ENCODE assay signal across 12 mouse cellular contexts in the genomic region with DNA sequence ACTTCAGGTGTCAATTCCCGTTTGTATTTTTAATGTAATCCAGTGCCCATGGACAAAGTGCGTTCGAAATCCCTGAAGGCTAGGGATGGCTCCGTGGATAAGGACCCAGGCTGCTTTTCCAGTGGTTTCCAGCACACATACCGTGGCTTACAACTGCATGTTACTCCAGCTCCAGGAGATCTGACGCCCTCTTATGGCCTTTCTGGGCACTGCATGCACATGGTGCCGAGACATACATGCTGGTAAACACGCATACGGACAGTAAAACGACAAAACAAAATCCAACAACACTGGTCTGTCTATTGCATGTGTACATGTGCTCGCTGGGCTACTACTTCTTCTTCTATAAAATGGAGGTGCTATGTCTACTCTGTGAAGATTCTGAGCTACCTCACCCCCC.
DNase-seq lines count a peak whose midpoint lies in the region; ATAC-seq and TF ChIP-seq lines count a peak whose summit lies in the region.
"Had no signal": no experiment of that assay in that cellular context is flagged by ENCODE, and none has a peak within 500 bp of the region (broad histone marks: within the 10 kb centered on the region; RNA-seq: fewer than 3 reads in every experiment).

No protein-coding gene starts in this region.

- H3K4me2 ChIP-seq in liver, embryonic 14.5 days (ENCODE audit: low read depth), result no peak overlapping the region
- H3K4me2 ChIP-seq: liver, embryonic 13.5 days had no signal

- TF ChIP-seq EP300 in heart, adult 2 months (IDR thresholded peaks at IDR 0.05; ENCODE audit: insufficient read depth, low read depth, low read length), result no peak
- no peak for TF ChIP-seq EP300 in liver, embryonic 14.5 days (IDR thresholded peaks at IDR 0.05; ENCODE audit: low read depth)
- no peak for TF ChIP-seq EP300 in ES-Bruce4 (IDR thresholded peaks at IDR 0.05; ENCODE audit: insufficient read depth, low read depth, low read length)

- H3K79me2 ChIP-seq in heart, adult 2 months (replicated peaks; ENCODE audit: control insufficient read depth, insufficient read depth, low read length), result no peaks in the 10 kb centered on the region

- H3K4me1 ChIP-seq in heart, adult 2 months (ENCODE audit: control insufficient read depth, insufficient read depth, low read length), result no peaks in the 10 kb centered on the region
- peaks cover 0 to 3% of the 10 kb centered on the region in 2 experiments; a peak in 1 of 4 replicates for H3K4me1 ChIP-seq in liver, embryonic 14.5 days (replicated peaks; ENCODE audit: control insufficient read depth in 2 of 2, insufficient read depth in 2 of 2, low read length in 1 of 2)
- H3K4me1 ChIP-seq in ES-Bruce4 (ENCODE audit: control insufficient read depth, insufficient read depth, low read length), result no peaks in the 10 kb centered on the region

- ATAC-seq in liver, embryonic 14.5 days (ENCODE audit: insufficient read depth), result no peak
- ATAC-seq: inflammation-experienced regulatory T-cells, adult 6 months had no signal

- no peak for TF ChIP-seq POLR2A in heart, adult 2 months (IDR thresholded peaks at IDR 0.05; ENCODE audit: insufficient read depth, low read depth, low read length)
- no peak for TF ChIP-seq POLR2A in ES-Bruce4 (IDR thresholded peaks at IDR 0.05; ENCODE audit: insufficient read depth, low read length)
- TF ChIP-seq POLR2A in brain, embryonic 14.5 days (IDR thresholded peaks at IDR 0.05; ENCODE audit: borderline replicate concordance, extremely low read depth, insufficient read depth, insufficient read length, poor library complexity, severe bottlenecking), result no peak

- no peak overlapping the region for H3K27ac ChIP-seq in heart, adult 2 months
- no peak overlapping the region for H3K27ac ChIP-seq in liver, embryonic 14.5 days
- H3K27ac ChIP-seq in ES-Bruce4 (ENCODE audit: insufficient read depth, low read length), result no peak overlapping the region
- H3K27ac ChIP-seq: liver, embryonic 13.5 days had no signal

- peak; percentile 18; the same call in 1 of the 2 replicates for TF ChIP-seq CTCF in heart, adult 2 months (IDR thresholded peaks at IDR 0.05)
- TF ChIP-seq CTCF in liver, embryonic 14.5 days (IDR thresholded peaks at IDR 0.05; ENCODE audit: low read depth), result peak; percentile 48
- TF ChIP-seq CTCF in ES-Bruce4 (IDR thresholded peaks at IDR 0.05; ENCODE audit: low read depth, low read length), result peak; percentile 38
- TF ChIP-seq CTCF in brain, embryonic 14.5 days (IDR thresholded peaks at IDR 0.05; ENCODE audit: borderline replicate concordance, extremely low read depth, insufficient read depth, insufficient read length), result peak; percentile 36; the same call in 1 of the 2 replicates

- intact Hi-C loops in heart, adult 2 months (cut with DNase I), result loop anchor here (5.0 kb wide), 1 partner anchor 105 kb away; no protein-coding TSS in a partner anchor

- no peak overlapping the region for H3K4me3 ChIP-seq in heart, adult 2 months
- no peak overlapping the region for H3K4me3 ChIP-seq in liver, embryonic 14.5 days (ENCODE audit: insufficient read depth in 1 of 2, low read depth in 2 of 2, low read length in 2 of 2)
- no peak overlapping the region for H3K4me3 ChIP-seq in ES-Bruce4 (ENCODE audit: low read depth, low read length)
- H3K4me3 ChIP-seq: liver, embryonic 13.5 days had no signal

- H3K9ac ChIP-seq in heart, adult 2 months (ENCODE audit: low read depth, low read length), result no peak overlapping the region
- no peak overlapping the region for H3K9ac ChIP-seq in liver, embryonic 14.5 days (replicated peaks)
- H3K9ac ChIP-seq in ES-Bruce4 (ENCODE audit: low read depth, poor library complexity, severe bottlenecking), result no peak overlapping the region
- H3K9ac ChIP-seq: liver, embryonic 13.5 days had no signal

- 90% methylated on average over 11 of the region's 11 CpGs for WGBS in heart, adult 2 months
- 74% methylated on average over 11 of the region's 11 CpGs for WGBS in liver, embryonic 14.5 days (ENCODE audit: insufficient replicate concordance)

- H3K27me3 ChIP-seq in heart, adult 2 months (ENCODE audit: control insufficient read depth, insufficient read depth, low read length), result no peaks in the 10 kb centered on the region
- H3K27me3 ChIP-seq in liver, embryonic 14.5 days (ENCODE audit: control insufficient read depth, insufficient read depth, low read length), result no peaks in the 10 kb centered on the region
- no peaks in the 10 kb centered on the region for H3K27me3 ChIP-seq in ES-Bruce4 (ENCODE audit: control insufficient read depth, insufficient read depth, low read length, poor library complexity, severe bottlenecking)
- H3K27me3 ChIP-seq: liver, embryonic 13.5 days had no signal

- DNase-seq in heart, adult 2 months, result no peak
- no peak for DNase-seq in heart, postnatal 4 days
- DNase-seq in liver, embryonic 14.5 days (ENCODE audit: low read depth in 3 of 3, low spot score in 3 of 3), result no peak
- no peak for DNase-seq in liver
- no peak for DNase-seq in brain, embryonic 14.5 days (ENCODE audit: low read depth)
- DNase-seq in spleen, postnatal 14 days (ENCODE audit: low spot score in 2 of 2), result no peak
- DNase-seq in embryo, embryonic 10.5 days (ENCODE audit: low spot score), result no peak
- DNase-seq: adrenal gland, postnatal 10 days; cerebellum, adult 18-20 months; liver, embryonic 13.5 days had no signal

- H3K9me3 ChIP-seq in liver, embryonic 14.5 days (ENCODE audit: control insufficient read depth, low read length), result no peaks in the 10 kb centered on the region
- no peaks in the 10 kb centered on the region for H3K9me3 ChIP-seq in ES-Bruce4 (replicated peaks; ENCODE audit: control insufficient read depth, insufficient read depth, low read length, poor library complexity, severe bottlenecking)
- H3K9me3 ChIP-seq: liver, embryonic 13.5 days had no signal

- H3K36me3 ChIP-seq in heart, adult 2 months (ENCODE audit: control insufficient read depth, insufficient read depth, low read length), result no peaks in the 10 kb centered on the region
- H3K36me3 ChIP-seq in liver, embryonic 14.5 days (replicated peaks; ENCODE audit: control insufficient read depth, insufficient read depth, low read depth), result no peaks in the 10 kb centered on the region
- H3K36me3 ChIP-seq in ES-Bruce4 (ENCODE audit: control insufficient read depth, insufficient read depth, low read length, poor library complexity, severe bottlenecking), result no peaks in the 10 kb centered on the region
- H3K36me3 ChIP-seq: liver, embryonic 13.5 days had no signal
